Mouse (Mus musculus) monocyte, adult 59 days (primary cell): ENCODE measurements around the gene Gm49027. TPM values are rescaled to one million over a fixed set of nuclear protein-coding genes. Genes with fewer than 3 reads are reported as not detected.

Experiments
- total RNA-seq, 2 experiments: library from RNA; stranded (reverse); gene quantifications; one replicate each; pipeline ENCODE4 v1.2.4; 2023

Gm49027 gene
- total RNA-seq, result 1 to 10 TPM; 1.9 to 3.2 TPM

GRCm38 (mm10) chr5:123525281-123525680, at the start of gene Gm49027:
Gene Gm49027 (minus strand): TSS chr5:123525488.

GRCm38 (mm10) chr5:123572357-123573186, 47.3 kb upstream of the Gm49027 start, which contains the start of gene Vps33a:
Gene Vps33a (minus strand): TSS chr5:123573038.

GRCm38 (mm10) chr5:123523692-123524392, 1.4 kb downstream of the Gm49027 start, which contains the start of gene Diablo:
Gene Diablo (minus strand): TSS chr5:123524176.

GRCm38 (mm10) chr5:123510160-123510559, 15.1 kb downstream of the Gm49027 start, which contains the start of gene B3gnt4:
Gene B3gnt4 (plus strand): TSS chr5:123510460.

GRCm38 (mm10) chr5:123489112-123489785, 36.0 kb downstream of the Gm49027 start, which contains the start of the genes Lrrc43 and Il31:
Gene Lrrc43 (plus strand): TSS chr5:123489305.
Gene Il31 (minus strand): TSS chr5:123489489.

Other genes starting within 250 kb of the Gm49027 start
- under 1 TPM; 0.66 to 0.79 TPM for gene Bcl7a, start 181.7 kb downstream of the Gm49027 start, total RNA-seq
- gene Mlxip, start 130.7 kb downstream of the Gm49027 start, total RNA-seq, result 10 to 100 TPM; 69.9 to 72.1 TPM
- gene Lrrc43, start 36.2 kb downstream of the Gm49027 start, total RNA-seq, result not detected
- gene Il31, start 36.0 kb downstream of the Gm49027 start, total RNA-seq, result not detected
- not detected for gene B3gnt4, start 15.0 kb downstream of the Gm49027 start, total RNA-seq
- 10 to 100 TPM; 29.7 to 34.7 TPM for gene Diablo, start 1.3 kb downstream of the Gm49027 start, total RNA-seq
- gene Vps33a, start 47.5 kb upstream of the Gm49027 start, total RNA-seq, result 10 to 100 TPM; 41.2 to 49.1 TPM
- gene Clip1, start 159.1 kb upstream of the Gm49027 start, total RNA-seq, result 10 to 100 TPM; 94.8 to 97.0 TPM
- gene Zcchc8, start 195.6 kb upstream of the Gm49027 start, total RNA-seq, result 100 to 1,000 TPM in 1 of 2 experiments, 10 to 100 TPM in 1; 96.4 to 103 TPM
- gene Rsrc2, start 223.9 kb upstream of the Gm49027 start, total RNA-seq, result 100 to 1,000 TPM; 165 to 192 TPM
- gene Kntc1, start 224.2 kb upstream of the Gm49027 start, total RNA-seq, result 1 to 10 TPM; 1.1 to 2.3 TPM